Mouse (Mus musculus) stomach, embryonic 14.5 days (tissue): ENCODE data around the gene Cct5. TPM values are rescaled to one million over a fixed set of nuclear protein-coding genes. Genes with fewer than 3 reads are reported as not detected.

Experiments
- ATAC-seq: fragments of 200-750 bp; cut with Nextera tagmentation; 2 replicates; pipeline ENCODE4 v1.8.0; 2017; ENCODE audit warnings: low read depth, moderate TSS enrichment; ENCODE audit not compliant: insufficient number of reproducible peaks, insufficient read depth, low FRiP score
- H3K27ac ChIP-seq: fragments of 300-500 bp; sonication (generic); 2 replicates; pipeline ENCODE4 v1.5.1; 2014; ENCODE audit warnings: mild to moderate bottlenecking, low read length, moderate library complexity, mixed read lengths
- H3K27me3 ChIP-seq: fragments of 300-500 bp; sonication (generic); 2 replicates; pipeline ENCODE4 v1.6.1; 2014; ENCODE audit warnings: low read length, control low read depth, mixed read lengths; ENCODE audit not compliant: control insufficient read depth, insufficient read depth
- H3K36me3 ChIP-seq: fragments of 300-500 bp; sonication (generic); 2 replicates; pipeline ENCODE4 v1.6.1; 2014; ENCODE audit warnings: mild to moderate bottlenecking, control low read depth, low read length, moderate library complexity, mixed read lengths; ENCODE audit not compliant: control insufficient read depth, insufficient read depth
- H3K4me1 ChIP-seq: fragments of 300-500 bp; sonication (generic); 2 replicates; pipeline ENCODE4 v1.6.1; 2014; ENCODE audit warnings: low read length, control low read depth, mixed read lengths; ENCODE audit not compliant: control insufficient read depth, insufficient read depth
- H3K4me2 ChIP-seq: fragments of 300-500 bp; sonication (generic); replicated peaks from 2 replicates; pipeline ENCODE4 v1.6.1; 2014; ENCODE audit warnings: low read depth, low read length, control low read depth
- H3K4me3 ChIP-seq: fragments of 300-500 bp; sonication (generic); 2 replicates; pipeline ENCODE4 v1.5.1; 2014; ENCODE audit warnings: low read depth, low read length, control low read depth
- H3K9ac ChIP-seq: fragments of 300-500 bp; sonication (generic); replicated peaks from 2 replicates; pipeline ENCODE4 v1.6.1; 2014; ENCODE audit warnings: low read depth, mild to moderate bottlenecking, control low read depth, low read length, moderate library complexity, mixed read lengths
- H3K9me3 ChIP-seq: fragments of 300-500 bp; sonication (generic); 2 replicates; pipeline ENCODE4 v1.6.1; 2016; ENCODE audit warnings: low read depth, low read length, control low read depth; ENCODE audit not compliant: control insufficient read depth
- WGBS: fragments of 180-500 bp; shearing (Covaris S2); extraction: QIAGEN DNeasy Blood & Tissue Kit; methylation state at CpG from one replicate; pipeline ENCODE4 v1.1.7; 2014; 5-methylcytosine and 5-hydroxymethylcytosine counted together
- polyA plus RNA-seq: library from polyadenylated mRNA; unstranded; fragments of >200 nt; fragmentation: Nextera tagmentation; extraction: Ambion mirVana; gene quantifications from 2 replicates; pipeline ENCODE4 v1.2.1, GENCODE M21; 2014

The Cct5 gene
- polyA plus RNA-seq, 1 experiment from 2014 or later: 533 TPM

GRCm38 (mm10) chr15:31611976-31612375 is 10.4 kb upstream of the Cct5 start:
- WGBS: 86% methylated on average over 4 of the region's 4 CpGs
- Histone ChIP-seq H3K4me2 (no peak overlapping the region), H3K27ac (no peak overlapping the region)

DNA sequence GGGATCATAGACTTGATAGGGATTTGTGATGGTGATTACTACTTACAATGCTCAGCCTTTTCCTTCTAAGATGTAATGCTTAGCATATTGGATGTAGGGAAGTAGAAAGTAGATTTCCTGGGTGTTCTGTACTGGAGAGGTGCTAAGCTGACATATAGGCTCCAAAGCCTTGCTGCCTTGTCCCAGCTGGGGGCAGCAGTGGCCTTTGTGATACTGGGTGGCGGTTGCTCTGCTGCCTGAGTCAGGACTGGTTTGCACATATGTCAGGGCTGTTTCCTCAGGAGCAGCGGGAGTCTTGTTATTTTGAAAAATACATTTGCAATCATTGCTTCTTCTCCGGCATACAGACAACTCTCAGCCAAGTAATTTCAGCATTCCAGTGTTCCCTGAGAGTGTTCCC is 9.4 kb upstream of the Cct5 start:
- Histone ChIP-seq H3K4me2 (no peak overlapping the region), H3K4me1 (no peaks in the 10 kb centered on the region), H3K4me3 (no peak overlapping the region), H3K27ac (no peak overlapping the region), H3K36me3 (no peaks in the 10 kb centered on the region), H3K9ac (no peak overlapping the region), H3K27me3 (no peaks in the 10 kb centered on the region), H3K9me3 (no peaks in the 10 kb centered on the region)
- WGBS: 62% methylated on average over 3 of the region's 3 CpGs
- no peak for ATAC-seq

More at GRCm38 (mm10) chr15:31611976-31612375, 10.4 kb upstream of the Cct5 start:
- H3K9ac ChIP-seq: no peak overlapping the region
- no peaks in the 10 kb centered on the region for H3K4me1 ChIP-seq
- H3K4me3 ChIP-seq: no peak overlapping the region
- ATAC-seq: no peak
- no peaks in the 10 kb centered on the region for H3K27me3 ChIP-seq
- H3K9me3 ChIP-seq: no peaks in the 10 kb centered on the region
- H3K36me3 ChIP-seq: peaks cover 4% of the 10 kb centered on the region

GRCm38 (mm10) chr15:31606821-31607220 is 5.2 kb upstream of the Cct5 start:
- peaks cover 8% of the 10 kb centered on the region; the same call in 1 of the 2 replicates for H3K4me1 ChIP-seq
- H3K9ac ChIP-seq: no peak overlapping the region
- no peak overlapping the region for H3K4me3 ChIP-seq
- no peaks in the 10 kb centered on the region for H3K36me3 ChIP-seq
- H3K27me3 ChIP-seq: no peaks in the 10 kb centered on the region
- H3K9me3 ChIP-seq: no peaks in the 10 kb centered on the region
- WGBS: 62% methylated on average over 6 of the region's 6 CpGs
- no peak overlapping the region for H3K4me2 ChIP-seq
- no peak overlapping the region for H3K27ac ChIP-seq
- ATAC-seq: no peak

DNA sequence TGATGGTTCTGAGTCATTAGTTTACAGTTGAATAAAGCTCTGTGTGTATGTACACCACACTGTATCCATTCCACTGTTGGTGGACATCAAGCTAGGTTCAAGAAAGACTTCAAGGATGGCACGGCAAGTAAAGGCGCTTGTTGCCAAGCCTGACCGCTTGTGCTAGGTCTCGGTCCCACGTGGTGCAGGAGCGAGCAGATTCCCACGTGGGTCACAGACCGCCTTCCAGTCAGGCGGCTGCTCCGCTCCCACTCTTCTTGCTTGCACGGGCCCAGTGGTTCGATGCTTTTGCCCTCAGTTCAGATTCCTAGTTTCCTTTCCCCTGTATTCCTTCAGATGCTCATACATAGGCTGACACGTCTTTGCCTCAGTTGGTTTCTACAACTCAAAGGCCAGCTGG is 1.5 kb upstream of the Cct5 start:
- Histone ChIP-seq H3K27ac (no peak overlapping the region), H3K4me1 (peaks cover 17% of the 10 kb centered on the region), H3K27me3 (no peaks in the 10 kb centered on the region), H3K9ac (no peak overlapping the region), H3K9me3 (no peaks in the 10 kb centered on the region), H3K4me3 (peak overlapping the region; percentile 97), H3K36me3 (no peaks in the 10 kb centered on the region), H3K4me2 (peak overlapping the region; percentile 67)
- ATAC-seq: no peak
- 86% methylated on average over 13 of the region's 13 CpGs for WGBS

- 3% methylated on average over 15 of the region's 15 CpGs for WGBS
- Histone ChIP-seq H3K9me3 (no peaks in the 10 kb centered on the region), H3K4me3 (peak overlapping the region; percentile 97), H3K27ac (peak overlapping the region; percentile 89), H3K4me2 (peak overlapping the region; percentile 67), H3K4me1 (peaks cover 17% of the 10 kb centered on the region), H3K9ac (peak overlapping the region; percentile 86), H3K27me3 (no peaks in the 10 kb centered on the region), H3K36me3 (peaks cover 2% of the 10 kb centered on the region; the same call in 1 of the 2 replicates)
- peak; percentile 66 for ATAC-seq
Measured at GRCm38 (mm10) chr15:31602426-31602825, 822 bp upstream of the Cct5 start.

GRCm38 (mm10) chr15:31601279-31601645 is 342 bp downstream of the Cct5 start:
- Histone ChIP-seq H3K4me2 (peak overlapping the region; percentile 98), H3K36me3 (peaks cover 12% of the 10 kb centered on the region; the same call in 1 of the 2 replicates), H3K9ac (peak overlapping the region; percentile 93), H3K27me3 (no peaks in the 10 kb centered on the region), H3K4me3 (peak overlapping the region; percentile 97), H3K27ac (peak overlapping the region; percentile 64; the same call in 1 of the 2 replicates), H3K4me1 (peaks cover 21% of the 10 kb centered on the region), H3K9me3 (no peaks in the 10 kb centered on the region)
- WGBS: under 1% methylated on average over 33 of the region's 33 CpGs
- ATAC-seq: peak; percentile 75

- H3K27me3 ChIP-seq: no peaks in the 10 kb centered on the region
- H3K27ac ChIP-seq: no peak overlapping the region
- peaks cover 24% of the 10 kb centered on the region for H3K36me3 ChIP-seq
- H3K4me2 ChIP-seq: peak overlapping the region; percentile 98
- H3K4me1 ChIP-seq: peaks cover 22% of the 10 kb centered on the region
- H3K4me3 ChIP-seq: peak overlapping the region; percentile 97; the same call in 1 of the 2 replicates
- no peak for ATAC-seq
- WGBS: 61% methylated on average over 4 of the region's 4 CpGs
- no peaks in the 10 kb centered on the region for H3K9me3 ChIP-seq
- H3K9ac ChIP-seq: no peak overlapping the region
Measured at GRCm38 (mm10) chr15:31599834-31600233, 1.8 kb downstream of the Cct5 start.

GRCm38 (mm10) chr15:31595651-31596050 is 6.0 kb downstream of the Cct5 start:
- peaks cover 66% of the 10 kb centered on the region for H3K36me3 ChIP-seq
- H3K4me3 ChIP-seq: no peak overlapping the region
- no peak overlapping the region for H3K4me2 ChIP-seq
- peak; percentile 72 for ATAC-seq
- H3K27ac ChIP-seq: no peak overlapping the region
- H3K27me3 ChIP-seq: no peaks in the 10 kb centered on the region
- 37% methylated on average over 7 of the region's 7 CpGs for WGBS
- peaks cover 14% of the 10 kb centered on the region for H3K4me1 ChIP-seq
- no peak overlapping the region for H3K9ac ChIP-seq
- H3K9me3 ChIP-seq: no peaks in the 10 kb centered on the region

DNA sequence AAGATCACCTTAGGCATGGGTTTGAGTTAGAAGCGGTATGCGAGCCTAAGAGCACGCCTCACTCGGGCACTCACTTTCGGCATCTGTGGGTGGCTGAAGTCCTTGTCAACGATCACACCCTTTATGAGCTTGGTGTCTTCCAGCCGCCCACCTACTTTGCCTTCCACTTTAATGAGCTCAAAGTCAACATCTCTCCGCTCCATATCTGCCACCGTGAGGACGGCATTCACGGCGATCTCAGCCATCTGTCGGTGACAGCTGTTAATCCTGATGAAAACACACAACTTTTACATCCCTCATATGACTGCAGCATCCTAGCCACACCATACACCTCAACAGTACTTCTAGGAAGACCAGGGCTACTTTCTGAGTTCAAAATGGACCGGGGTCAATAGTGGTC is 7.3 kb downstream of the Cct5 start:
- Histone ChIP-seq H3K4me1 (0 out of 2 replicates have a peak, but pooled peaks cover 5% of the 10 kb centered on the region), H3K4me2 (no peak overlapping the region), H3K27ac (no peak overlapping the region), H3K9ac (no peak overlapping the region), H3K27me3 (no peaks in the 10 kb centered on the region), H3K9me3 (no peaks in the 10 kb centered on the region), H3K36me3 (peaks cover 78% of the 10 kb centered on the region), H3K4me3 (no peak overlapping the region)
- WGBS: 87% methylated on average over 14 of the region's 14 CpGs
- ATAC-seq: no peak
